Mouse (Mus musculus): ENCODE data around the gene Vkorc1l1. TPM values are rescaled to one million over a fixed set of nuclear protein-coding genes. Genes with fewer than 3 reads are reported as not detected.

Gene Vkorc1l1
- polyA plus RNA-seq (2014; fragmentation: Nextera tagmentation; extraction: Ambion mirVana) = 18.9 and 20.2 TPM in 2 replicates

DNA sequence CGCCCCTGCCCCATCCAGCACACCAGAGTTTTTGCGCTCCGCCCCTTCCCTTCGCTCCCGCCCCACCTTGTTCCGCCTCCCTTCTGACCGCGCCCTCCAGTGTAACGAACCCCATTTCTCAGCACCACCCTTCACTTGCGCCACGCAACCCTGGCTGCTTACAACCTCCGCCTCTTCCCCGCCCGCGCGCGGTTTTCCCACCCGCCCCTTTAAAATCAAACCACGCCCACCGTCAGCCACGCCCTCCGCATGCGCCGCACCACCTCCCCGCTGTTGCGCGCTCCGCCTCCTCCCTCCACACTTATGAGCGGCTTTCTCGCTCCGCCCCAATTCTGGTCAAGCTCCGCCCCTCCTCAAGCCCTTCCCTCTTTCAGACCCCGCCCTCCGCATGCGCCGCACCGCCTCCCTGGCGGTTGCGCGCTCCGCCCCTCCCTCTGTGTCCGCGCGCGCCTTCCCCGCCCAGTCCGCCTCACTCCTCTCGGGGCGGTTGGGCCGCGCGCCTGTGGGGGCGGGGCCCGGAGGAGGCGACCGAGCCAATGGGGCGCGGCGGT is at the start of gene Vkorc1l1:
Vkorc1l1 (plus strand) TSS at position 476 of the 551 bp plus-strand sequence.
- Histone ChIP-seq H3K4me1 (replicated peaks; ENCODE audit: control insufficient read depth, insufficient read depth, low read length) (no peaks in the 10 kb centered on the region), H3K4me2 (ENCODE audit: low read length) (peak within 1 kb of the TSS; percentile 54), H3K9ac (ENCODE audit: low read length) (peak within 1 kb of the TSS; percentile 66), H3K36me3 (ENCODE audit: control insufficient read depth, insufficient read depth, low read length) (peaks cover 10% of the 10 kb centered on the region), H3K27me3 (replicated peaks; ENCODE audit: control insufficient read depth, insufficient read depth, low read length) (no peaks in the 10 kb centered on the region), H3K9me3 (ENCODE audit: control insufficient read depth, low read length) (no peaks in the 10 kb centered on the region), H3K4me3 (ENCODE audit: low read depth, low read length) (peak within 1 kb of the TSS; percentile 75), H3K27ac (ENCODE audit: low read depth) (peak within 1 kb of the TSS; percentile 34)
- DNase-seq (ENCODE audit: low spot score) (peak; percentile 100), ATAC-seq (replicated peaks; ENCODE audit: low FRiP score, low TSS enrichment, low read depth) (peak; percentile 97)
- 1% methylated on average over 58 of the region's 59 CpGs for WGBS

DNA sequence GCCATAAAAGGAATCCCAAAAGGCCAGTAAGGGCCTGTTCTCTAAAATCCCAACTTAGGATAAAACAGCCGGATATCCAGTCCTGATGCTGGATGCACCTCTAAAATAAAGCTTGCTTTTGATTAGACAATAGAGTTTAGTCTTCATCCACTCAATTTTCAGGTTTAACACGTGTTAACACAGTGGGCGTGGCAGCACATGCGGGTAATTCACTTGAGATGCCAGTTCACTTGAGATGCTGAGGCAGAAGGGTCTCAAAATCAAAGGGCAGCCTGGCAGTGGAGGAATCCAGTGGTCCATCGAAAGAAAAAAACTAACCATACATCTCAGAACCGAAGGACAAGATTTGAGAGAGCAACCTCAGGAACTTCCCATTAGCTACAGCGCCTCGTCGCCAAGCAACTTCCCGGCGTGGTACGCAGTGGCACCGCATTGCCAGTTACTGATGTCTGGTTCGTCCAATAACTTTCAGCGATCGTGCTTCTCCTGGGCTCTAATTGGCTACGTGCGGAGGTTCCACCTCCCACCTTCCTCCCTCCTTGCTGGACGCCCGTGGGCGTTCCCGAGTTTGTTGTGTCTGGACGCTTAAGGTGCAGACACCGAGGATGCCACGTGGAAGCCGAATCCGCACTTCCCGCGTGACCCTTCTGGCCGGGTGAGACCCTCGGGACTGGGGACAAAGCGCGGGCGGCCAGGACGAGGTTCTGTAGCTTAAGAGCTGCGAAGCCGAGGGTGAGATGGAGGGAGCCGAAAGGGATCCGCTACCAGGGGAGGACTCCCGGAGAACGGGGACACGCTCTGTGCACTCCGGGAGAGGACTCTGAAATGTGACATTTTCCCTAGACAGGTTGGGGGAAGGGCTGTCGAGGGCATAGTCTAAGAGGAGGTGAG is 46.3 kb upstream of the Vkorc1l1 start, which contains the start of gene Zbed5:
Zbed5 (plus strand) TSS at position 526 of the 891 bp plus-strand sequence.
- Histone ChIP-seq H3K27ac (ENCODE audit: low read depth) (no peak within 1 kb of the TSS), H3K9ac (ENCODE audit: low read length) (peak within 1 kb of the TSS; percentile 53), H3K36me3 (ENCODE audit: control insufficient read depth, insufficient read depth, low read length) (no peaks in the 10 kb centered on the region), H3K27me3 (replicated peaks; ENCODE audit: control insufficient read depth, insufficient read depth, low read length) (no peaks in the 10 kb centered on the region), H3K4me1 (replicated peaks; ENCODE audit: control insufficient read depth, insufficient read depth, low read length) (peaks cover 7% of the 10 kb centered on the region), H3K4me2 (ENCODE audit: low read length) (peak within 1 kb of the TSS; percentile 83), H3K4me3 (ENCODE audit: low read depth, low read length) (peak within 1 kb of the TSS; percentile 83), H3K9me3 (ENCODE audit: control insufficient read depth, low read length) (no peaks in the 10 kb centered on the region)
- 2% methylated on average over 44 of the region's 44 CpGs for WGBS
- DNase-seq (ENCODE audit: low spot score) (peak; percentile 88), ATAC-seq (replicated peaks; ENCODE audit: low FRiP score, low TSS enrichment, low read depth) (peak; percentile 97)

DNA sequence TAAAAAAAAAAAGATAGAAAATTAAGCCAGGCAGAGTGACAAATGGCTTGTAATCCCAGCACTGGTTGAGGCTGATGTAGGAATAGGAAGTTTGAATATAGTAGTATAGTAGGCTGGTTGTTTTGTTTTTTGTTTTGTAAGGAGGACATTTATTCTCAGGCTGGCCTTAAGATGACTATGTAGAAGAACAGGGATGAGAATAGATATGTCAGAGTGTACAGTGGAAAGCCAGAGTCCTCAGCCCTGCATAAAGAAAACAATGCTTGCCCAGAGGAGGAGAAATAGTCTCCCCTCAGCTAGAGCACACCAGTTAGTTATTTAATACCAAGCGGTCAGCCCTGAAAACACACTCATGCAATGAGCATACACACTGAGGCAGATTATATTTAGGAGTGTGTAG is 43.3 kb upstream of the Vkorc1l1 start, which contains the start of gene Phkg1:
Phkg1 (minus strand) TSS at position 101 of the 400 bp plus-strand sequence.
- 97% methylated on average over 1 of the region's 1 CpGs for WGBS
- H3K27me3 ChIP-seq (replicated peaks; ENCODE audit: control insufficient read depth, insufficient read depth, low read length) = no peaks in the 10 kb centered on the region
- ATAC-seq (replicated peaks; ENCODE audit: low FRiP score, low TSS enrichment, low read depth) (no peak), DNase-seq (ENCODE audit: low spot score) (no peak)
- no peaks in the 10 kb centered on the region for H3K9me3 ChIP-seq (ENCODE audit: control insufficient read depth, low read length)
- no peak within 1 kb of the TSS for H3K9ac ChIP-seq (ENCODE audit: low read length)
- peaks cover 12% of the 10 kb centered on the region; the same call in 1 of the 2 replicates for H3K36me3 ChIP-seq (ENCODE audit: control insufficient read depth, insufficient read depth, low read length)
- no peak within 1 kb of the TSS for H3K4me2 ChIP-seq (ENCODE audit: low read length)
- H3K4me1 ChIP-seq (replicated peaks; ENCODE audit: control insufficient read depth, insufficient read depth, low read length) = peaks cover 7% of the 10 kb centered on the region
- no peak within 1 kb of the TSS for H3K4me3 ChIP-seq (ENCODE audit: low read depth, low read length)
- H3K27ac ChIP-seq (ENCODE audit: low read depth) = no peak within 1 kb of the TSS

DNA sequence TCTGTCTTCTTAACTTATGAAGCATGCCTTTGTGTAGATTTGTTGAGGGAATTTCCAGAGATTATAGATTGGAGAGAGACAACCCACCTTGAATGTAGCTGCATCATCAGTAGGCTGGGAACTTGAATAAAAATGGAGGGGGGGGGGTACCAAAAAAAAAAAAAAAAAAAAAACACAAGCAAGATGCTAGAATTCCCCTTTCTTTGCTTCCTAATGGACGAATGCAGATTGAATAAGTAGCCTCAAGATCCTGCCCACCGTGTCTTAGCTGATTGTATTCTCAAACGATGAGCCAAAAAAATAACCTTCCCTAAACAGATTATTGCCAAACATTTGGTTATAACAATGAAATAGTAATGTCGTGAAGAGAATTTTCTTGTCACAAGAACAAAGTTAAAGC is 34.0 kb upstream of the Vkorc1l1 start:
- H3K9ac ChIP-seq (ENCODE audit: low read length) = peak overlapping the region; percentile 68
- ATAC-seq (replicated peaks; ENCODE audit: low FRiP score, low TSS enrichment, low read depth) (no peak), DNase-seq (ENCODE audit: low spot score) (no peak)
- H3K4me1 ChIP-seq (replicated peaks; ENCODE audit: control insufficient read depth, insufficient read depth, low read length) = 0 out of 2 replicates have a peak, but pooled peaks cover 3% of the 10 kb centered on the region
- peak overlapping the region; percentile 62 for H3K4me3 ChIP-seq (ENCODE audit: low read depth, low read length)
- peak overlapping the region; percentile 81 for H3K27ac ChIP-seq (ENCODE audit: low read depth)
- H3K27me3 ChIP-seq (replicated peaks; ENCODE audit: control insufficient read depth, insufficient read depth, low read length) = no peaks in the 10 kb centered on the region
- H3K9me3 ChIP-seq (ENCODE audit: control insufficient read depth, low read length) = no peaks in the 10 kb centered on the region
- WGBS = 25% methylated on average over 4 of the region's 4 CpGs
- H3K4me2 ChIP-seq (ENCODE audit: low read length) = peak overlapping the region; percentile 82
- H3K36me3 ChIP-seq (ENCODE audit: control insufficient read depth, insufficient read depth, low read length) = peaks cover 5% of the 10 kb centered on the region; the same call in 1 of the 2 replicates

DNA sequence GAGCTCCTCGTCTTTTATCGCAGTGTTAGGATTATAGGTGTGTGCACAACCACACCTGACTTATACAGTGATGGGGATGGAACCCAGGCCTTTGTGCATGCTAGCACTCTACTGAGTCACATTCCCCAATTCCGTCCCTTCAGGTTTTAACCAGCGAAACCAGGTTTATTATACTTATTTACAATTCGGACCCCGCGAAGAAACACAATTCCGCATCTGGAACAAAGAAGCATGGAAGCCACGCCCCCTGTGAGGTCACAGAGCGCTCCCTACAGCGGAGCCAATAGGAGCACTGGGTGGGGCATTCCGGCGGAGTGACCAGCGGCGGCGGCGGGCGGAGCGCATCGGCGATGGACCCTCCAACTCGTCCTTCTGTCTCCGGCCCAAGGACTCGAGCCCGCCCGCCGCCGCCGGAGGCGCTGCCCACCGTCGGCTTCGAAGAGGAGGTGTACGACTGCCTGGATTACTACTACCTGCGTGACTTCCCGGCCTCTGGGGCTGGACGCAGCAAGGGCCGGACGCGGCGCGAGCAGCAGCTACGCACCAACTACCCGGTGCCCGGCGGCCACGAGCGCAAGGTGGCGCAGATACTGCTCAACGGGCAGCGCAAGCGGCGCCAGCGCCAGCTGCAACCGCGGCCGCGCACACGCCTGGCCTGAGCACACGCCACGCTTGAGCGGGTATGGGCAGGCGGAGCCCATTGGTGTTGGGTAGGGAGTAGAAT is 33.4 kb upstream of the Vkorc1l1 start, which contains the start of gene Nupr1l:
Nupr1l (plus strand) TSS at position 299 of the 724 bp plus-strand sequence.
- no peaks in the 10 kb centered on the region for H3K9me3 ChIP-seq (ENCODE audit: control insufficient read depth, low read length)
- H3K36me3 ChIP-seq (ENCODE audit: control insufficient read depth, insufficient read depth, low read length) = peaks cover under 1% of the 10 kb centered on the region; the same call in 1 of the 2 replicates
- DNase-seq (ENCODE audit: low spot score) (peak; percentile 96), ATAC-seq (replicated peaks; ENCODE audit: low FRiP score, low TSS enrichment, low read depth) (peak; percentile 98)
- WGBS = under 1% methylated on average over 62 of the region's 63 CpGs
- peak within 1 kb of the TSS; percentile 82 for H3K4me2 ChIP-seq (ENCODE audit: low read length)
- H3K4me1 ChIP-seq (replicated peaks; ENCODE audit: control insufficient read depth, insufficient read depth, low read length) = 0 out of 2 replicates have a peak, but pooled peaks cover 3% of the 10 kb centered on the region
- H3K4me3 ChIP-seq (ENCODE audit: low read depth, low read length) = peak within 1 kb of the TSS; percentile 62
- peak within 1 kb of the TSS; percentile 81 for H3K27ac ChIP-seq (ENCODE audit: low read depth)
- no peaks in the 10 kb centered on the region for H3K27me3 ChIP-seq (replicated peaks; ENCODE audit: control insufficient read depth, insufficient read depth, low read length)
- peak within 1 kb of the TSS; percentile 68 for H3K9ac ChIP-seq (ENCODE audit: low read length)

DNA sequence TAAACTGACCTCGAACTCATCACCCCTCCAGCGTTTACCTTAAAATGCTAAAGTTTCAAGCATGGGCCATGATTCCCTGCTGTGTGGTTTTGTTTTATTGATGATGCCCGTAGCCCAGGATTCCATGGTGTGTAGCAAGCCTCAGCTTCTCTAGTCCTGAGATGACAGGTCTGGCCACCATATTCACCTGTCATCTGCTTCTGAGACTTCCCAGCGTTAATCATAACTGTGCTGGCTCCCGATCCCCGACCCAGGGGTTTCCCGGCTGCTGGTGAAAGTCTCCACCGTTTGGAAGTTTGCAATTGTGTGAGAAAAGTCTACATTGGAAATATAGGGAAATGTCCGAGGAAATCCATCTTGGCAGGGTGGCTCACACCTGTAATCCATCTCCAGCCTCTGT is 32.6 kb upstream of the Vkorc1l1 start:
- DNase-seq (ENCODE audit: low spot score) (peak; percentile 52), ATAC-seq (replicated peaks; ENCODE audit: low FRiP score, low TSS enrichment, low read depth) (no peak)
- Histone ChIP-seq H3K36me3 (ENCODE audit: control insufficient read depth, insufficient read depth, low read length) (no peaks in the 10 kb centered on the region), H3K4me2 (ENCODE audit: low read length) (peak overlapping the region; percentile 82), H3K9ac (ENCODE audit: low read length) (no peak overlapping the region; the same call in 1 of the 2 replicates), H3K27me3 (replicated peaks; ENCODE audit: control insufficient read depth, insufficient read depth, low read length) (no peaks in the 10 kb centered on the region), H3K4me3 (ENCODE audit: low read depth, low read length) (peak overlapping the region; percentile 62), H3K27ac (ENCODE audit: low read depth) (no peak overlapping the region), H3K9me3 (ENCODE audit: control insufficient read depth, low read length) (no peaks in the 10 kb centered on the region), H3K4me1 (replicated peaks; ENCODE audit: control insufficient read depth, insufficient read depth, low read length) (0 out of 2 replicates have a peak, but pooled peaks cover 3% of the 10 kb centered on the region)
- 70% methylated on average over 9 of the region's 9 CpGs for WGBS

DNA sequence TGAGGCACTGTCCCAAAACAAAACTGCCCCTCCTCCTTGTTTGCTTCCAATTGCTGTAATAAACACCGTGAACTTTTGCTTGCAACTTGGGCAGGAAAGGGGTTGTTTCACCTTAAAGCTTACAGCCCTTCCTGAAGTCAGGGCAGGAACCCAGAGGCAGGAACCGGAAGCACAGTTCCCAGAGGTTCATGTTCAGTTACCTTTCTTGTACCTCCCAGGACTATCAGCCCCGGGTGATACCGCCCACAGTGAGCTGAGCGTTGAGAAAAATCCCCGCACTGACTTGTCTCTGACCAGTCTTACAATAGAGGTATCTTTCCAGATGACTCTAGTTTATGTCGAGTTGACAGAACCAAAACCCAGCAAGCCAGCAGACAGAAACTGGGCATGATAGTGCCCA is 32.2 kb upstream of the Vkorc1l1 start:
- no peak overlapping the region for H3K4me3 ChIP-seq (ENCODE audit: low read depth, low read length)
- H3K9ac ChIP-seq (ENCODE audit: low read length) = no peak overlapping the region
- no peak overlapping the region for H3K4me2 ChIP-seq (ENCODE audit: low read length)
- H3K27ac ChIP-seq (ENCODE audit: low read depth) = no peak overlapping the region
- H3K4me1 ChIP-seq (replicated peaks; ENCODE audit: control insufficient read depth, insufficient read depth, low read length) = 0 out of 2 replicates have a peak, but pooled peaks cover 3% of the 10 kb centered on the region
- DNase-seq (ENCODE audit: low spot score) = no peak
- 85% methylated on average over 7 of the region's 7 CpGs for WGBS
- H3K36me3 ChIP-seq (ENCODE audit: control insufficient read depth, insufficient read depth, low read length) = no peaks in the 10 kb centered on the region
- no peak for ATAC-seq (replicated peaks; ENCODE audit: low FRiP score, low TSS enrichment, low read depth)
- H3K9me3 ChIP-seq (ENCODE audit: control insufficient read depth, low read length) = no peaks in the 10 kb centered on the region
- no peaks in the 10 kb centered on the region for H3K27me3 ChIP-seq (replicated peaks; ENCODE audit: control insufficient read depth, insufficient read depth, low read length)

DNA sequence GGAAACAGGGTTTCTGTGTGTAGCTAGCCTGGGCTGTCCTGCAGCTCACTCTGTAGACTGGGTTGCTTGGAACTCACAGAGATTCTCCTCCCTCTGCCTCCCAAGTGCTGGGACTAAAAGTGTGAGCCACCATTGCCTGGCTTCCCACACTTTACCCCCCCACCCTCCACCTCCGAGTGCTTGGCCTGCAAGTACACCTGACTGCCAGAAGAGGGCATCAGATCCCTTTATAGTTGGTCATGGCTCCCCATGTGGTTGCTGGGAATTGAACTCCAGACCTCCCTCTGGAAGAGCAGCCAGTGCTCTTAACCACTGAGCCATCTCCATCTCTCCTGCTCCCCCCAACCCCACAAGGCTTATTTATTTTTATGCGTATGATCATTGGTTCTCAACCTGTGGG is 27.7 kb upstream of the Vkorc1l1 start:
- Histone ChIP-seq H3K27me3 (replicated peaks; ENCODE audit: control insufficient read depth, insufficient read depth, low read length) (no peaks in the 10 kb centered on the region), H3K4me1 (replicated peaks; ENCODE audit: control insufficient read depth, insufficient read depth, low read length) (no peaks in the 10 kb centered on the region), H3K27ac (ENCODE audit: low read depth) (no peak overlapping the region), H3K9me3 (ENCODE audit: control insufficient read depth, low read length) (no peaks in the 10 kb centered on the region), H3K4me2 (ENCODE audit: low read length) (no peak overlapping the region), H3K4me3 (ENCODE audit: low read depth, low read length) (no peak overlapping the region), H3K36me3 (ENCODE audit: control insufficient read depth, insufficient read depth, low read length) (no peaks in the 10 kb centered on the region), H3K9ac (ENCODE audit: low read length) (no peak overlapping the region)
- ATAC-seq (replicated peaks; ENCODE audit: low FRiP score, low TSS enrichment, low read depth) = 0 out of 2 replicates have a peak, but pooled peaks have one; percentile 14
- DNase-seq (ENCODE audit: low spot score) = no peak
- WGBS = 36% methylated on average over 2 of the region's 2 CpGs

Measured in intestine, embryonic 14.5 days (tissue).